Mouse (Mus musculus): ENCODE results near the gene 4930404N11Rik.

DNA sequence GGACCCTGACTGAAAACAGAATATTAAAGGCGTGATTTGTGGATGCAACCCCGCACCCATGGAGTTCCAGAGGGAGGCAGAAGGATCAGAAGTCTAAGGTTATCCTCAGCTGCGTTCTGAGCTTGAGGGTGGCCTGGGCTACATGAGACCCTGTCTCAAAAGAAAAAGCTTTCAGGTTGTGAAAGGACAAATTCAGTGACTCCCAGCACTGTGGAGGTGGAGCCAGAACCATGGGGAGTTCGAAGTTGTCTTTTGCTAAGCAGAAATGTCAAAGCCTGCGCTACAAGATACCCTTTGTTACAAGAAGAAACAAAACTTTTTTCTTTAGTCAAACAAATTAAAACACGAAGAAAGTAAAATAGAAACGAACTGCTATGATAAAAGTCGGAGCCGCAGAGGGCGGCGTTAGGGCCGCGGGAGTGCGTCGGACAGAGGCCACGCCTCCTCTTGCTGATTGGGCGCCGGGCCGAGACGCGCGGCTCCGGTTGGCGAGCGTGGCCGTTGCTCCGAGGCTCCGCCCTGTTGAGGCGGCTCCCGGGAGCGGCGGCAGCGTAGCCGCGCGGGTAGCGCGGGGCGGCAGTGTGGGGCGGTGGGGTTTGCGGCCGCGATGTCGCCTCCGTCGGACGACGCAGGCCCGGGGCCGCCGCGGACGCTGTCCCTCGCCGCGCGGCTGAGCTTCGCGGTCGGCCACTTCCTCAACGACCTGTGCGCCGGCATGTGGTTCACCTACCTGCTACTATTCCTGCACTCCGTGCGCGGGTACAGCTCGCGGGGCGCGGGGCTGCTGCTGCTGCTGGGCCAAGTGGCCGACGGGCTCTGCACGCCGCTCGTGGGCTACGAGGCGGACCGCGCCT lies 8.4 kb downstream of the 4930404N11Rik start, which contains the start of gene Mfsd12:
- TF ChIP-seq CTCF (conservative IDR thresholded peaks at IDR 0.05; ENCODE audit: insufficient read depth, insufficient read length, low read depth, low read length) (no peak), POLR2A (IDR thresholded peaks at IDR 0.05; ENCODE audit: low read depth, low read length) (no peak)

Data from kidney, adult 2 months (tissue).